Mouse (Mus musculus): ENCODE data around the gene 9930022D16Rik. TPM values are rescaled to one million over a fixed set of nuclear protein-coding genes. Genes with fewer than 3 reads are reported as not detected.

The 9930022D16Rik gene
- 0.18 and 0.38 TPM in 2 replicates for total RNA-seq (2023)

DNA sequence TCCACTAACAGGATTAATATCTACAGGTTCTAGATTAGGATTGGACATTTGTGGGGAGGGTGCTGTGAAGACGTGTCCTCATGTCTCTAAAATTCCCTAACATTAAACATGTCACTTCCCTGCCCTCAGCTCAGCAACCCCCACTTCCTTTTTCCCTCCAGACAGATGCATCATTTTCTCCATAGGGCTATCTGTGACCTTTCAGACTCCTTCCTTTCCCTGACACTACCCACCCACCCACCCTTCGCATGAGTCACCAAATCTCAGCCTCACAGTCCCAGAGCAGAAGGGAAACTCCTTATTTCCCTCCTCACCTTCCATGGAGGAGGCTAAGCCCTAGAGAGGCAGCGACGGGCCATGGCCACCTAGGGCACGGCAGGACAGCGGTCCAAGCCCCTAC is at the start of gene 9930022D16Rik:
TSS of gene 9930022D16Rik (plus strand) at position 301 of the 400 bp plus-strand sequence.

DNA sequence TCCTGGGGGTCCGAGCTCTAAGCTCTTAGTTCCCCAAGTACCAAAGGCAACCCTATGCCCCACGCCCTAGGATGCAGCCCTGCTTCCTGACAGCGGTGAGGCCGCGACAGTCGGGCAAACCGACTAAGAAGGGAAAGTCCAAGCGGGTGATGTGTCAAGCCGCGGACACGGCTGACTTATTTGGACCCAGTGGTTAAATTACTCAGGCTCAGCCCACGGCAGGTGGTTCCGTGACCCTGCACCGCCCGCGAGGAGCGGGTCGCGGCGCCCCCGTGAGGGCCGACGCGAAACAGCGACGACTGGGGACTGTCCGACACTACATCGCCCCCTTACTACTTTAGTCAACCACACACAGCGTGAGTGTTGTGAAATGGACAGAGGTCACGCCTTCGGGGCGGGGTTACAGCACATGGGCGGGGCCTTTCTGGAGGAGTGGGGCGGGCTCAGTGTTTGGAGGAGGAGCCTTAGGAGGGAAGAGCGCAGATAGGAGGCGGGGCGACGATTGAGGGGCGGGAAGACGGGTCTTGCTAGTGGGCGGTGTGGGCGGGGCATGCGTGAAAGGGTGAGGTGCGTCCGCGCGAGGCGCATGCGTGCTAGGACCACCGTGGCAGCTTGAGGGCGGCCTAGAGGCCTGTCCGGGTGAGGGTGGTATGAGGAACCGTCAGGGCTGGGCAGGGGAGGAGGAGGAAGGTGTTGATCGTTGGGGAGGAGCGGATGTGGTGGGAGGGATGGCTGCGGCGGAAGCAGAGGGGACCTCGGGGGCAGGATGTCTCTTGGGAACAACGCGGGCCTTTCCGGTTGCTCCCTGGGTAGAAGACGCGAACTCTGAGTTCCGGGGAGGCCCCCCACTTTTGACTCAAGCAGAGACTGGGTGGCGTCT is 11.9 kb downstream of the 9930022D16Rik start, which contains the start of gene Amz2:
TSS of gene Amz2 (plus strand) at position 555 of the 880 bp plus-strand sequence.

Other genes starting within 250 kb of the 9930022D16Rik start
- 6.8 and 7.5 TPM in 2 replicates for gene Rgs9, start 115.8 kb upstream of the 9930022D16Rik start, total RNA-seq (2023)
- gene Gna13, start 51.1 kb upstream of the 9930022D16Rik start, total RNA-seq (2023) = 99.3 and 137 TPM in 2 replicates
- gene Amz2, start 12.0 kb downstream of the 9930022D16Rik start, total RNA-seq (2023) = 14.2 and 15.7 TPM in 2 replicates
- 44.8 and 65.3 TPM in 2 replicates for gene Arsg, start 59.5 kb downstream of the 9930022D16Rik start, total RNA-seq (2023)
- gene Slc16a6, start 59.7 kb downstream of the 9930022D16Rik start, total RNA-seq (2023) = 67.6 and 85.6 TPM in 2 replicates
- gene Wipi1, start 198.1 kb downstream of the 9930022D16Rik start, total RNA-seq (2023) = 39.4 and 47.6 TPM in 2 replicates
- 185 and 244 TPM in 2 replicates for gene Prkar1a, start 235.5 kb downstream of the 9930022D16Rik start, total RNA-seq (2023)

All from neutrophil, adult 65 days (primary cell).